Mouse (Mus musculus) embryonic facial prominence, embryonic 15.5 days (tissue): ENCODE measurements around the gene Il18rap. TPM values are rescaled to one million over a fixed set of nuclear protein-coding genes. Genes with fewer than 3 reads are reported as not detected.

ENCODE experiments used
- polyA plus RNA-seq: library from polyadenylated mRNA; unstranded; fragments of >200 nt; fragmentation: Nextera tagmentation; extraction: Ambion mirVana; gene quantifications from 2 replicates; pipeline ENCODE4 v1.2.1, GENCODE M21; 2015

Il18rap gene
- polyA plus RNA-seq, 1 experiment from 2014 or later, result 0.39 TPM

Other genes starting within 250 kb of the Il18rap start
- 14.1 and 15.5 TPM in 2 replicates for gene Il1rl2, start 190.8 kb upstream of the Il18rap start, polyA plus RNA-seq
- gene Il1rl1, start 85.8 kb upstream of the Il18rap start, polyA plus RNA-seq, result 4.5 and 5.6 TPM in 2 replicates
- gene Il18r1, start 49.8 kb upstream of the Il18rap start, polyA plus RNA-seq, result 0.41 and 0.55 TPM in 2 replicates
- 0.20 TPM in 1 of 2 replicates, not detected in the other for gene Slc9a4, start 64.7 kb downstream of the Il18rap start, polyA plus RNA-seq
- gene Slc9a2, start 165.2 kb downstream of the Il18rap start, polyA plus RNA-seq, result 1.0 and 1.2 TPM in 2 replicates